Mouse (Mus musculus) cerebral cortex, adult 2 months (tissue): ENCODE data around the gene Cables2.

Experiments used
- WGBS: fragments of 180-500 bp; shearing (Covaris S2); methylation state at CpG from one replicate; pipeline ENCODE4 v1.1.7; 2018; 5-methylcytosine and 5-hydroxymethylcytosine counted together

Cables2 gene

GRCm38 (mm10) chr2:180277773-180278320 is 4.6 kb upstream of the Cables2 start:
- 86% methylated on average over 8 of the region's 8 CpGs for WGBS

GRCm38 (mm10) chr2:180276851-180277259 is 3.6 kb upstream of the Cables2 start:
- 69% methylated on average over 8 of the region's 8 CpGs for WGBS

- 56% methylated on average over 4 of the region's 4 CpGs for WGBS
These were observed 3.1 kb upstream of the Cables2 start for GRCm38 (mm10) chr2:180276385-180276784.

- WGBS: 3% methylated on average over 8 of the region's 8 CpGs
These were observed 2.5 kb upstream of the Cables2 start for GRCm38 (mm10) chr2:180275836-180276235.

GRCm38 (mm10) chr2:180274523-180274922 is 1.2 kb upstream of the Cables2 start:
- 90% methylated on average over 2 of the region's 2 CpGs for WGBS

- WGBS: 1% methylated on average over 32 of the region's 37 CpGs
These were observed 393 bp downstream of the Cables2 start for GRCm38 (mm10) chr2:180272884-180273321.

- 53% methylated on average over 5 of the region's 5 CpGs for WGBS
These were observed 1.4 kb downstream of the Cables2 start for GRCm38 (mm10) chr2:180271804-180272395.

GRCm38 (mm10) chr2:180270537-180271255 is 2.6 kb downstream of the Cables2 start:
- WGBS: 79% methylated on average over 7 of the region's 7 CpGs

GRCm38 (mm10) chr2:180269329-180269728 is 4.0 kb downstream of the Cables2 start:
- 90% methylated on average over 10 of the region's 10 CpGs for WGBS

- 67% methylated on average over 2 of the region's 2 CpGs for WGBS
These were observed 5.3 kb downstream of the Cables2 start for GRCm38 (mm10) chr2:180267955-180268354.

- WGBS: 68% methylated on average over 10 of the region's 10 CpGs
These were observed 10.4 kb downstream of the Cables2 start for GRCm38 (mm10) chr2:180262891-180263290.

GRCm38 (mm10) chr2:180262441-180262840 is 10.9 kb downstream of the Cables2 start:
- 70% methylated on average over 3 of the region's 3 CpGs for WGBS

GRCm38 (mm10) chr2:180261901-180262300 is 11.4 kb downstream of the Cables2 start:
- WGBS: 81% methylated on average over 7 of the region's 7 CpGs

GRCm38 (mm10) chr2:180260610-180261480 is 12.5 kb downstream of the Cables2 start:
- WGBS: 53% methylated on average over 8 of the region's 8 CpGs

GRCm38 (mm10) chr2:180259826-180260609 is 13.3 kb downstream of the Cables2 start:
- WGBS: 49% methylated on average over 17 of the region's 17 CpGs

GRCm38 (mm10) chr2:180258951-180259484 is 14.3 kb downstream of the Cables2 start:
- WGBS: 74% methylated on average over 10 of the region's 10 CpGs

- WGBS: 49% methylated on average over 11 of the region's 11 CpGs
These were observed 15.1 kb downstream of the Cables2 start for GRCm38 (mm10) chr2:180257963-180258865.

GRCm38 (mm10) chr2:180257001-180257521 is 16.2 kb downstream of the Cables2 start, which contains the start of gene Rps21:
Gene Rps21 (plus strand): TSS chr2:180257377.
- WGBS: 1% methylated on average over 38 of the region's 38 CpGs

GRCm38 (mm10) chr2:180256296-180257000 is 16.8 kb downstream of the Cables2 start:
- WGBS: 23% methylated on average over 26 of the region's 26 CpGs
